Mouse (Mus musculus) lung, embryonic 15.5 days (tissue): ENCODE data around the gene Cdc42ep2. TPM values are rescaled to one million over a fixed set of nuclear protein-coding genes. Genes with fewer than 3 reads are reported as not detected.
"Not testable (repeated sequence)": the region's sequence is repeated elsewhere in the genome, so short reads cannot be mapped to it uniquely, and the experiment has no call there.

Source experiments
- ATAC-seq: fragments of 200-750 bp; cut with Nextera tagmentation; 2 replicates; pipeline ENCODE4 v1.8.0; 2017; ENCODE audit warnings: moderate number of reproducible peaks, borderline replicate concordance; ENCODE audit not compliant: low FRiP score, low TSS enrichment; ENCODE audit errors: extremely low read depth
- H3K27ac ChIP-seq: fragments of 300-500 bp; sonication (generic); 2 replicates; pipeline ENCODE4 v1.5.1; 2015; ENCODE audit warnings: moderate library complexity, mild to moderate bottlenecking, inconsistent platforms
- H3K27me3 ChIP-seq: fragments of 300-500 bp; sonication (generic); 2 replicates; pipeline ENCODE4 v1.6.1; 2015; ENCODE audit warnings: inconsistent platforms
- H3K36me3 ChIP-seq: fragments of 300-500 bp; sonication (generic); 2 replicates; pipeline ENCODE4 v1.6.1; 2015; ENCODE audit warnings: inconsistent platforms
- H3K4me1 ChIP-seq: fragments of 300-500 bp; sonication (generic); 2 replicates; pipeline ENCODE4 v1.6.1; 2015; ENCODE audit warnings: inconsistent platforms
- H3K4me2 ChIP-seq: fragments of 300-500 bp; sonication (generic); 2 replicates; pipeline ENCODE4 v1.6.1; 2015; ENCODE audit warnings: inconsistent platforms, mild to moderate bottlenecking, moderate library complexity
- H3K4me3 ChIP-seq: fragments of 300-500 bp; sonication (generic); 2 replicates; pipeline ENCODE4 v1.5.1; 2015; ENCODE audit warnings: mild to moderate bottlenecking, inconsistent platforms
- H3K9ac ChIP-seq: fragments of 300-500 bp; sonication (generic); 2 replicates; pipeline ENCODE4 v1.6.1; 2015; ENCODE audit warnings: inconsistent platforms
- H3K9me3 ChIP-seq: fragments of 300-500 bp; sonication (generic); 2 replicates; pipeline ENCODE4 v1.6.1; 2016; ENCODE audit warnings: inconsistent platforms
- WGBS: fragments of 180-500 bp; shearing (Covaris S2); methylation state at CpG from one replicate; pipeline ENCODE4 v1.1.7; 2015; 5-methylcytosine and 5-hydroxymethylcytosine counted together
- polyA plus RNA-seq: library from polyadenylated mRNA; unstranded; fragments of >200 nt; fragmentation: Nextera tagmentation; extraction: Ambion mirVana; gene quantifications from 2 replicates; pipeline ENCODE4 v1.2.1, GENCODE M21; 2015

Gene Cdc42ep2
- polyA plus RNA-seq, 1 experiment from 2014 or later, result 14.1 TPM

- H3K4me2 ChIP-seq, H3K36me3 ChIP-seq, H3K4me3 ChIP-seq, ATAC-seq, H3K9me3 ChIP-seq, H3K27me3 ChIP-seq, H3K9ac ChIP-seq, H3K27ac ChIP-seq: not testable (repeated sequence)
- WGBS, result 70% methylated on average over 5 of the region's 5 CpGs
- H3K4me1 ChIP-seq, result peaks cover 18% of the 10 kb centered on the region
Measured at GRCm38 (mm10) chr19:5882079-5882478, 42.5 kb downstream of the Cdc42ep2 start.

- no peaks in the 10 kb centered on the region for H3K27me3 ChIP-seq
- 93% methylated on average over 6 of the region's 6 CpGs for WGBS
- peaks cover 18% of the 10 kb centered on the region for H3K4me1 ChIP-seq
- H3K27ac ChIP-seq, result no peak overlapping the region
- ATAC-seq, result no peak
- no peaks in the 10 kb centered on the region for H3K36me3 ChIP-seq
- no peak overlapping the region for H3K4me2 ChIP-seq
- H3K9me3 ChIP-seq, result no peaks in the 10 kb centered on the region
- no peak overlapping the region for H3K4me3 ChIP-seq
- no peak overlapping the region for H3K9ac ChIP-seq
Measured at GRCm38 (mm10) chr19:5881155-5881554, 43.5 kb downstream of the Cdc42ep2 start.

GRCm38 (mm10) chr19:5879735-5880134, 44.9 kb downstream of the Cdc42ep2 start:
- H3K4me1 ChIP-seq, result peaks cover 24% of the 10 kb centered on the region

GRCm38 (mm10) chr19:5878916-5879315, 45.7 kb downstream of the Cdc42ep2 start:
- WGBS, result 65% methylated on average over 3 of the region's 3 CpGs
- Histone ChIP-seq H3K4me2 (0 out of 2 replicates have a peak overlapping the region, but pooled peaks have one; percentile 45), H3K4me3 (no peak overlapping the region), H3K27me3 (no peaks in the 10 kb centered on the region), H3K9ac (no peak overlapping the region), H3K27ac (no peak overlapping the region), H3K36me3 (no peaks in the 10 kb centered on the region), H3K9me3 (no peaks in the 10 kb centered on the region), H3K4me1 (peaks cover 28% of the 10 kb centered on the region)
- ATAC-seq, result no peak

More at GRCm38 (mm10) chr19:5879735-5880134, 44.9 kb downstream of the Cdc42ep2 start:
- Histone ChIP-seq H3K9ac (no peak overlapping the region), H3K4me2 (no peak overlapping the region), H3K27me3 (no peaks in the 10 kb centered on the region), H3K9me3 (no peaks in the 10 kb centered on the region), H3K27ac (no peak overlapping the region), H3K4me3 (no peak overlapping the region), H3K36me3 (no peaks in the 10 kb centered on the region)
- ATAC-seq, result no peak
- 88% methylated on average over 7 of the region's 7 CpGs for WGBS

GRCm38 (mm10) chr19:5878362-5878722, 46.3 kb downstream of the Cdc42ep2 start:
- Histone ChIP-seq H3K4me3 (0 out of 2 replicates have a peak overlapping the region, but pooled peaks have one; percentile 21), H3K27ac (peak overlapping the region; percentile 87; the same call in 1 of the 2 replicates), H3K4me2 (peak overlapping the region; percentile 45; the same call in 1 of the 2 replicates), H3K9me3 (no peaks in the 10 kb centered on the region), H3K4me1 (peaks cover 34% of the 10 kb centered on the region), H3K27me3 (no peaks in the 10 kb centered on the region), H3K9ac (peak overlapping the region; percentile 31; the same call in 1 of the 2 replicates), H3K36me3 (no peaks in the 10 kb centered on the region)
- ATAC-seq, result no peak
- 37% methylated on average over 7 of the region's 7 CpGs for WGBS

GRCm38 (mm10) chr19:5877618-5878361, 46.8 kb downstream of the Cdc42ep2 start, which contains the start of gene Slc25a45:
Gene Slc25a45, plus strand, starts transcription at chr19:5877808.
- peak within 1 kb of the TSS; percentile 21 for H3K4me3 ChIP-seq
- 38% methylated on average over 15 of the region's 15 CpGs for WGBS

GRCm38 (mm10) chr19:5874969-5875480, 49.6 kb downstream of the Cdc42ep2 start, which contains the start of gene Frmd8:
Gene Frmd8, minus strand, starts transcription at chr19:5875274.
- peak within 1 kb of the TSS; percentile 89 for H3K4me3 ChIP-seq
- peaks cover 12% of the 10 kb centered on the region; the same call in 1 of the 2 replicates for H3K36me3 ChIP-seq
- under 1% methylated on average over 37 of the region's 37 CpGs for WGBS
- H3K4me2 ChIP-seq, result peak within 1 kb of the TSS; percentile 72
- H3K9ac ChIP-seq, result peak within 1 kb of the TSS; percentile 91
- H3K27me3 ChIP-seq, result no peaks in the 10 kb centered on the region
- peak within 1 kb of the TSS; percentile 70 for H3K27ac ChIP-seq
- no peaks in the 10 kb centered on the region for H3K9me3 ChIP-seq
- peak; percentile 72 for ATAC-seq
- peaks cover 67% of the 10 kb centered on the region for H3K4me1 ChIP-seq

More at GRCm38 (mm10) chr19:5877618-5878361, 46.8 kb downstream of the Cdc42ep2 start, which contains the start of gene Slc25a45:
- Histone ChIP-seq H3K27me3 (no peaks in the 10 kb centered on the region), H3K9me3 (no peaks in the 10 kb centered on the region), H3K27ac (peak within 1 kb of the TSS; percentile 87), H3K9ac (peak within 1 kb of the TSS; percentile 31), H3K36me3 (0 out of 2 replicates have a peak, but pooled peaks cover 3% of the 10 kb centered on the region), H3K4me1 (peaks cover 39% of the 10 kb centered on the region), H3K4me2 (peak within 1 kb of the TSS; percentile 45)
- peak; percentile 53 for ATAC-seq

GRCm38 (mm10) chr19:5874391-5874968, 50.1 kb downstream of the Cdc42ep2 start:
- peak overlapping the region; percentile 91 for H3K9ac ChIP-seq
- peak overlapping the region; percentile 72 for H3K4me2 ChIP-seq
- peaks cover 70% of the 10 kb centered on the region for H3K4me1 ChIP-seq
- H3K36me3 ChIP-seq, result peaks cover 16% of the 10 kb centered on the region
- WGBS, result 7% methylated on average over 13 of the region's 13 CpGs
- no peak for ATAC-seq
- H3K9me3 ChIP-seq, result no peaks in the 10 kb centered on the region
- peak overlapping the region; percentile 89 for H3K4me3 ChIP-seq
- H3K27ac ChIP-seq, result peak overlapping the region; percentile 70
- H3K27me3 ChIP-seq, result no peaks in the 10 kb centered on the region

GRCm38 (mm10) chr19:5872931-5873556, 51.6 kb downstream of the Cdc42ep2 start:
- H3K9ac ChIP-seq, result no peak overlapping the region; the same call in 1 of the 2 replicates
- H3K4me3 ChIP-seq, result 0 out of 2 replicates have a peak overlapping the region, but pooled peaks have one; percentile 89
- H3K9me3 ChIP-seq, result no peaks in the 10 kb centered on the region
- 71% methylated on average over 19 of the region's 19 CpGs for WGBS
- H3K27ac ChIP-seq, result peak overlapping the region; percentile 95; the same call in 1 of the 2 replicates
- ATAC-seq, result no peak
- peak overlapping the region; percentile 72 for H3K4me2 ChIP-seq
- no peaks in the 10 kb centered on the region for H3K27me3 ChIP-seq
- H3K36me3 ChIP-seq, result peaks cover 30% of the 10 kb centered on the region
- peaks cover 61% of the 10 kb centered on the region for H3K4me1 ChIP-seq

GRCm38 (mm10) chr19:5872528-5872927, 52.1 kb downstream of the Cdc42ep2 start:
- no peak overlapping the region for H3K4me3 ChIP-seq
- peak overlapping the region; percentile 72; the same call in 1 of the 2 replicates for H3K4me2 ChIP-seq
- no peaks in the 10 kb centered on the region for H3K27me3 ChIP-seq
- 85% methylated on average over 4 of the region's 4 CpGs for WGBS
- no peaks in the 10 kb centered on the region for H3K9me3 ChIP-seq
- peak overlapping the region; percentile 95 for H3K27ac ChIP-seq
- H3K9ac ChIP-seq, result no peak overlapping the region
- ATAC-seq, result no peak
- H3K4me1 ChIP-seq, result peaks cover 56% of the 10 kb centered on the region
- peaks cover 35% of the 10 kb centered on the region for H3K36me3 ChIP-seq

GRCm38 (mm10) chr19:5871683-5872082, 52.9 kb downstream of the Cdc42ep2 start:
- no peaks in the 10 kb centered on the region for H3K9me3 ChIP-seq
- 0 out of 2 replicates have a peak, but pooled peaks have one; percentile 21 for ATAC-seq

More at GRCm38 (mm10) chr19:5871683-5872082, 52.9 kb downstream of the Cdc42ep2 start:
- 24% methylated on average over 6 of the region's 6 CpGs for WGBS
- Histone ChIP-seq H3K4me1 (peaks cover 53% of the 10 kb centered on the region), H3K36me3 (peaks cover 44% of the 10 kb centered on the region), H3K27me3 (no peaks in the 10 kb centered on the region), H3K27ac (peak overlapping the region; percentile 95), H3K4me2 (peak overlapping the region; percentile 49), H3K9ac (0 out of 2 replicates have a peak overlapping the region, but pooled peaks have one; percentile 39), H3K4me3 (peak overlapping the region; percentile 12; the same call in 1 of the 2 replicates)
